Mouse (Mus musculus) MEL (cell line): ENCODE measurements around the gene B230219D22Rik. TPM values are rescaled to one million over a fixed set of nuclear protein-coding genes. Genes with fewer than 3 reads are reported as not detected.

Experiments
- DNase-seq: peaks from one replicate; pipeline ENCODE4 v3.0.0; 2011; ENCODE audit warnings: low read depth, low spot score
- H3K27ac ChIP-seq: 2 replicates; pipeline ENCODE4 v1.5.1; 2012; ENCODE audit warnings: low read depth, mild to moderate bottlenecking, control low read depth, low read length, moderate library complexity; ENCODE audit not compliant: control insufficient read depth
- H3K27me3 ChIP-seq, 2 experiments: fragments of 150-350 bp in 1 of 2; sonication (generic) in 1 of 2; 2 replicates each; pipeline ENCODE4 v1.6.1; 2012; ENCODE audit warnings: low read length in 2 of 2, mild to moderate bottlenecking in 2 of 2, improper control_type of control experiment in 1 of 2, moderate library complexity in 1 of 2; ENCODE audit not compliant: insufficient read depth in 2 of 2, control insufficient read depth in 1 of 2
- H3K36me3 ChIP-seq, 2 experiments: 2 replicates each; pipeline ENCODE4 v1.6.1; 2012 to 2014; ENCODE audit warnings: low read length in 2 of 2, improper control_type of control experiment in 1 of 2, inconsistent platforms in 1 of 2, mild to moderate bottlenecking in 1 of 2; ENCODE audit not compliant: insufficient read depth in 2 of 2, control insufficient read depth in 1 of 2
- H3K4me1 ChIP-seq, 2 experiments: fragments of 150-350 bp in 1 of 2; sonication (generic) in 1 of 2; 2 replicates each; pipeline ENCODE4 v1.6.1; 2012; ENCODE audit warnings: low read length in 2 of 2, improper control_type of control experiment in 1 of 2, mild to moderate bottlenecking in 1 of 2; ENCODE audit not compliant: insufficient read depth in 2 of 2, control insufficient read depth in 1 of 2
- H3K4me3 ChIP-seq, 2 experiments: fragments of 150-350 bp in 1 of 2; sonication (generic) in 1 of 2; 2 replicates each; pipeline ENCODE4 v1.5.1; 2012; ENCODE audit warnings: low read depth in 2 of 2, low read length in 2 of 2, mild to moderate bottlenecking in 2 of 2, moderate library complexity in 2 of 2, control low read depth in 1 of 2, improper control_type of control experiment in 1 of 2; ENCODE audit not compliant: control insufficient read depth in 1 of 2, insufficient read depth in 1 of 2
- H3K79me2 ChIP-seq: 2 replicates; pipeline ENCODE4 v1.6.1; 2012; ENCODE audit warnings: mild to moderate bottlenecking, low read length, moderate library complexity; ENCODE audit not compliant: control insufficient read depth, poor library complexity, insufficient read depth
- H3K9ac ChIP-seq: 2 replicates; pipeline ENCODE4 v1.6.1; 2012; ENCODE audit warnings: low read depth, mild to moderate bottlenecking, control low read depth, low read length, moderate library complexity; ENCODE audit not compliant: control insufficient read depth, poor library complexity, severe bottlenecking
- H3K9me3 ChIP-seq: fragments of 150-350 bp; sonication (generic); replicated peaks from 2 replicates; pipeline ENCODE4 v1.6.1; 2012; ENCODE audit warnings: mild to moderate bottlenecking, low read length, improper control_type of control experiment, moderate library complexity; ENCODE audit not compliant: insufficient read depth
- CHD2 ChIP-seq: IDR thresholded peaks from 2 replicates; pipeline ENCODE4 v1.6.1; 2011; ENCODE audit warnings: low read length, improper control_type of control experiment
- GABPA ChIP-seq: IDR thresholded peaks from 2 replicates; pipeline ENCODE4 v1.6.1; 2012; ENCODE audit warnings: low read depth, mild to moderate bottlenecking, inconsistent platforms, low read length, improper control_type of control experiment, moderate library complexity
- GATA1 ChIP-seq: IDR thresholded peaks from 2 replicates; pipeline ENCODE4 v1.6.1; 2011; ENCODE audit warnings: low read depth, low read length, improper control_type of control experiment
- MAX ChIP-seq: IDR thresholded peaks from 2 replicates; pipeline ENCODE4 v1.6.1; 2011; ENCODE audit warnings: low read length, improper control_type of control experiment
- MEF2A ChIP-seq: IDR thresholded peaks from 2 replicates; pipeline ENCODE4 v1.6.1; 2014; ENCODE audit warnings: low read depth, mild to moderate bottlenecking, inconsistent platforms, low read length, improper control_type of control experiment; ENCODE audit not compliant: poor library complexity, insufficient replicate concordance, severe bottlenecking; ENCODE audit errors: extremely low read depth
- MYB ChIP-seq: IDR thresholded peaks from 2 replicates; pipeline ENCODE4 v1.6.1; 2011; ENCODE audit warnings: mild to moderate bottlenecking, low read depth, low read length, improper control_type of control experiment
- NELFE ChIP-seq: IDR thresholded peaks from 2 replicates; pipeline ENCODE4 v1.6.1; 2011; ENCODE audit warnings: low read depth, low read length, improper control_type of control experiment
- NRF1 ChIP-seq: IDR thresholded peaks from 2 replicates; pipeline ENCODE4 v1.6.1; 2014; ENCODE audit warnings: low read depth, mild to moderate bottlenecking, inconsistent platforms, low read length, improper control_type of control experiment, moderate library complexity; ENCODE audit not compliant: poor library complexity, insufficient read depth, severe bottlenecking
- RAD21 ChIP-seq: IDR thresholded peaks from 2 replicates; pipeline ENCODE4 v1.6.1; 2011; ENCODE audit warnings: mild to moderate bottlenecking, low read depth, low read length, improper control_type of control experiment
- RCOR1 ChIP-seq: IDR thresholded peaks from 2 replicates; pipeline ENCODE4 v1.6.1; 2012; ENCODE audit warnings: low read depth, mild to moderate bottlenecking, inconsistent platforms, low read length, improper control_type of control experiment
- SIN3A ChIP-seq: IDR thresholded peaks from 2 replicates; pipeline ENCODE4 v1.6.1; 2012; ENCODE audit warnings: low read length, improper control_type of control experiment, inconsistent platforms
- TBP ChIP-seq: IDR thresholded peaks from 2 replicates; pipeline ENCODE4 v1.8.0; 2011; ENCODE audit warnings: low read depth, low read length, improper control_type of control experiment
- TCF12 ChIP-seq: IDR thresholded peaks from 2 replicates; pipeline ENCODE4 v1.6.1; 2014; ENCODE audit warnings: low read depth, mild to moderate bottlenecking, inconsistent platforms, low read length, improper control_type of control experiment, moderate library complexity
- UBTF ChIP-seq: IDR thresholded peaks from 2 replicates; pipeline ENCODE4 v1.6.1; 2012; ENCODE audit warnings: low read depth, mild to moderate bottlenecking, inconsistent platforms, low read length, improper control_type of control experiment, moderate library complexity, borderline replicate concordance; ENCODE audit not compliant: insufficient read depth
- USF1 ChIP-seq: IDR thresholded peaks from 2 replicates; pipeline ENCODE4 v1.6.1; 2014; ENCODE audit warnings: low read depth, mild to moderate bottlenecking, inconsistent platforms, low read length, improper control_type of control experiment, moderate library complexity
- USF2 ChIP-seq, 2 experiments: IDR thresholded peaks; 2 replicates each; pipeline ENCODE4 v1.6.1; 2011 to 2012; ENCODE audit warnings: improper control_type of control experiment in 2 of 2, low read length in 2 of 2, borderline replicate concordance in 1 of 2, inconsistent platforms in 1 of 2, low read depth in 1 of 2, mild to moderate bottlenecking in 1 of 2; ENCODE audit not compliant: insufficient read depth in 1 of 2
- ZKSCAN1 ChIP-seq: IDR thresholded peaks from 2 replicates; pipeline ENCODE4 v1.6.1; 2012; ENCODE audit warnings: low read depth, mild to moderate bottlenecking, inconsistent platforms, low read length, improper control_type of control experiment, moderate library complexity
- ZNF384 ChIP-seq: IDR thresholded peaks from 2 replicates; pipeline ENCODE4 v1.6.1; 2012; ENCODE audit warnings: low read depth, mild to moderate bottlenecking, inconsistent platforms, low read length, improper control_type of control experiment
- polyA plus RNA-seq, 2 experiments: library from polyadenylated mRNA; stranded (reverse) in 1 of 2; unstranded in 1 of 2; fragments of >175 nt in 1 of 2; fragments of >200 nt in 1 of 2; gene quantifications; 2 replicates each; pipeline versions ENCODE4 v1.2.1 to v1.2.4; 2012; ENCODE audit warnings: low replicate concordance in 2 of 2, low read depth in 1 of 2; ENCODE audit not compliant: insufficient read length in 2 of 2, insufficient read depth in 1 of 2, missing spikeins in 1 of 2
- total RNA-seq: library from RNA; depleted of rRNA; stranded (reverse); fragments of 300-350 nt; gene quantifications from 2 replicates; pipeline ENCODE4 v1.2.3, GENCODE M21; 2012

The B230219D22Rik gene
- total and polyA plus RNA-seq, 3 experiments, result 20.4 to 145 (median 30.0) TPM

GRCm38 (mm10) chr13:55715167-55715512, 22.2 kb downstream of the B230219D22Rik start:
- peak overlapping the region; percentile 97 for H3K9ac ChIP-seq
- no peaks in the 10 kb centered on the region for H3K27me3 ChIP-seq
- H3K9me3 ChIP-seq, result no peaks in the 10 kb centered on the region
- peaks cover 0 to 8% of the 10 kb centered on the region in 2 experiments; a peak in 2 of 4 replicates for H3K36me3 ChIP-seq
- H3K4me1 ChIP-seq, result peaks cover 0 to 13% of the 10 kb centered on the region in 2 experiments; a peak in 1 of 4 replicates
- peak overlapping the region; percentile 75 to 90 for H3K4me3 ChIP-seq
- H3K79me2 ChIP-seq, result peaks cover 9% of the 10 kb centered on the region
- peak overlapping the region; percentile 66 for H3K27ac ChIP-seq
- no peak for DNase-seq
- TF ChIP-seq USF1 (no peak), TCF12 (peak; percentile 24; the same call in 1 of the 2 replicates), CHD2 (no peak), MYB (no peak), TBP (no peak), ZKSCAN1 (no peak)
- TF ChIP-seq, all 39 proteins: peak for 1

- Histone ChIP-seq H3K9ac (peak overlapping the region; percentile 97), H3K9me3 (no peaks in the 10 kb centered on the region), H3K4me1 (peaks cover 0 to 13% of the 10 kb centered on the region in 2 experiments; a peak in 1 of 4 replicates), H3K27ac (no peak overlapping the region), H3K4me3 (no peak overlapping the region), H3K27me3 (no peaks in the 10 kb centered on the region), H3K79me2 (peaks cover 9% of the 10 kb centered on the region), H3K36me3 (peaks cover 0 to 8% of the 10 kb centered on the region in 2 experiments; a peak in 2 of 4 replicates)
- DNase-seq, result no peak
- TF ChIP-seq RAD21 (no peak), ZNF384 (peak; percentile 62)
- TF ChIP-seq, all 39 proteins: peak for 1
Measured at GRCm38 (mm10) chr13:55715908-55716510, 23.1 kb downstream of the B230219D22Rik start.

- Histone ChIP-seq H3K9me3 (no peaks in the 10 kb centered on the region), H3K36me3 (peaks cover 0 to 2% of the 10 kb centered on the region in 2 experiments; a peak in 2 of 4 replicates), H3K4me3 (no peak overlapping the region), H3K79me2 (no peaks in the 10 kb centered on the region), H3K9ac (no peak overlapping the region), H3K4me1 (no peaks in the 10 kb centered on the region), H3K27me3 (no peaks in the 10 kb centered on the region), H3K27ac (no peak overlapping the region)
- no peak for DNase-seq
- TF ChIP-seq MAX (no peak), USF2 (IDR thresholded peaks at IDR 0.05; ENCODE audit: borderline replicate concordance in 1 of 2, insufficient read depth in 1 of 2, low read depth in 1 of 2, low read length in 2 of 2) (no peak), NRF1 (no peak), UBTF (no peak), GABPA (no peak), GATA1 (no peak), TBP (no peak), ZKSCAN1 (no peak), SIN3A (no peak), MEF2A (no peak), NELFE (no peak), RCOR1 (no peak)
Measured at GRCm38 (mm10) chr13:55721516-55721915, 28.6 kb downstream of the B230219D22Rik start.
